In genomic region chr9:37530031-37530887, GRCm38 (mm10) we compare ENCODE assay signal across 8 mouse cellular contexts. TPM values are rescaled to one million over a fixed set of nuclear protein-coding genes. Genes with fewer than 3 reads are reported as not detected.
DNase-seq lines count a peak whose midpoint lies in the region; ATAC-seq and TF ChIP-seq lines count a peak whose summit lies in the region.

No protein-coding gene starts in this region.

- peak overlapping the region; percentile 93 for H3K27ac ChIP-seq in heart, adult 2 months
- no peak overlapping the region for H3K27ac ChIP-seq in olfactory bulb, adult 2 months (ENCODE audit: insufficient read depth, low read depth, low read length)

- H3K36me3 ChIP-seq in heart, adult 2 months (ENCODE audit: control insufficient read depth, insufficient read depth, low read length), result peaks cover 25% of the 10 kb centered on the region

- TF ChIP-seq CTCF in heart, adult 2 months (IDR thresholded peaks at IDR 0.05), result peak; percentile 74
- TF ChIP-seq CTCF in lung, adult 2 months (IDR thresholded peaks at IDR 0.05; ENCODE audit: insufficient read depth, low read length), result peak; percentile 53
- peak; percentile 6; the same call in 1 of the 2 replicates for TF ChIP-seq CTCF in olfactory bulb, adult 2 months (IDR thresholded peaks at IDR 0.05; ENCODE audit: insufficient read depth, low read depth, low read length)

- peak; percentile 71 for ATAC-seq in common myeloid progenitor, adult 5-6 weeks (replicated peaks; ENCODE audit: low read depth, poor library complexity, severe bottlenecking)
- no peak for ATAC-seq in monocyte, adult 5-6 weeks (replicated peaks; ENCODE audit: insufficient number of reproducible peaks, low FRiP score, low TSS enrichment, poor library complexity, severe bottlenecking)

- peak; percentile 67 for DNase-seq in urinary bladder, postnatal 14 days (ENCODE audit: low spot score)
- no peak for DNase-seq in urinary bladder, postnatal 4 days (ENCODE audit: low spot score in 2 of 2)
- DNase-seq in heart, adult 2 months, result peak; percentile 83 to 89
- peak; percentile 82 for DNase-seq in kidney, adult 11 months
- peak; percentile 74 for DNase-seq in lung, adult 2 months

- 3% methylated on average over 30 of the region's 32 CpGs for WGBS in heart, adult 2 months
- 4% methylated on average over 32 of the region's 32 CpGs for WGBS in lung, adult 2 months
- 17% methylated on average over 32 of the region's 32 CpGs for WGBS in olfactory bulb, adult 2 months

- peaks cover 11% of the 10 kb centered on the region for H3K4me1 ChIP-seq in heart, adult 2 months (ENCODE audit: control insufficient read depth, insufficient read depth, low read length)
- H3K4me1 ChIP-seq in lung, adult 2 months (ENCODE audit: control insufficient read depth, insufficient read depth, low read length), result peaks cover 11% of the 10 kb centered on the region
- peaks cover 24% of the 10 kb centered on the region for H3K4me1 ChIP-seq in olfactory bulb, adult 2 months (ENCODE audit: control insufficient read depth, insufficient read depth, low read length)

- intact Hi-C loops in heart, adult 2 months (cut with DNase I), result loop anchor here (1.0 to 2.0 kb wide), 3 partner anchors 15 to 129 kb away; partner anchors contain the start of gene Robo4

- TF ChIP-seq EP300 in heart, adult 2 months (IDR thresholded peaks at IDR 0.05; ENCODE audit: insufficient read depth, low read depth, low read length), result peak; percentile 74

- H3K4me3 ChIP-seq in heart, adult 2 months, result peak overlapping the region; percentile 71
- H3K4me3 ChIP-seq in lung, adult 2 months (replicated peaks; ENCODE audit: extremely low read depth, low read depth, low read length), result peak overlapping the region; percentile 86
- H3K4me3 ChIP-seq in olfactory bulb, adult 2 months (ENCODE audit: insufficient read depth, low read depth, low read length), result peak overlapping the region; percentile 35

- TF ChIP-seq POLR2A in heart, adult 2 months (IDR thresholded peaks at IDR 0.05; ENCODE audit: insufficient read depth, low read depth, low read length), result peak; percentile 58
- TF ChIP-seq POLR2A in lung, adult 2 months (IDR thresholded peaks at IDR 0.05; ENCODE audit: borderline replicate concordance, extremely low read depth, low read depth, low read length), result peak; percentile 72
- TF ChIP-seq POLR2A in olfactory bulb, adult 2 months (IDR thresholded peaks at IDR 0.05; ENCODE audit: insufficient read depth, low read depth, low read length), result no peak

- H3K27me3 ChIP-seq in heart, adult 2 months (ENCODE audit: control insufficient read depth, insufficient read depth, low read length), result no peaks in the 10 kb centered on the region

- H3K79me2 ChIP-seq in heart, adult 2 months (replicated peaks; ENCODE audit: control insufficient read depth, insufficient read depth, low read length), result no peaks in the 10 kb centered on the region

- H3K9ac ChIP-seq in heart, adult 2 months (ENCODE audit: low read depth, low read length), result peak overlapping the region; percentile 83

RNA-seq across cellular contexts. Expression of gene Esam, which starts 2.4 kb away (rescaled TPM):
- 2.5 and 2.9 TPM in 2 replicates for total RNA-seq in common myeloid progenitor, adult 5-6 weeks (2017)
- total RNA-seq in heart, adult 2 months (2021), result 10 to 100 TPM; 58.5 to 81.3 TPM
- 77.1 and 87.2 TPM in 2 replicates for polyA plus RNA-seq in heart, adult 2 months (2012; rRNA removed)
- polyA plus RNA-seq in lung, adult 2 months (2012; rRNA removed), result 229 and 240 TPM in 2 replicates
- polyA plus RNA-seq in olfactory bulb, adult 2 months (2012; ENCODE audit: insufficient read depth, insufficient read length, low replicate concordance, missing spikeins), result not detected in 2 replicates
- total RNA-seq in monocyte, adult 5-6 weeks (2017), result 3.2 TPM in 1 of 3 replicates, not detected in the others

RNA-seq across cellular contexts. Expression of gene Vsig2, which starts 8.8 kb away (rescaled TPM):
- total RNA-seq in common myeloid progenitor, adult 5-6 weeks (2017), result 0.50 TPM in 1 of 2 replicates, not detected in the other
- total RNA-seq in heart, adult 2 months (2021), result 1 to 10 TPM; 2.5 to 4.9 TPM
- polyA plus RNA-seq in heart, adult 2 months (2012; rRNA removed), result 16.0 and 21.1 TPM in 2 replicates
- polyA plus RNA-seq in lung, adult 2 months (2012; rRNA removed), result 60.7 and 63.3 TPM in 2 replicates
- polyA plus RNA-seq in olfactory bulb, adult 2 months (2012; ENCODE audit: insufficient read depth, insufficient read length, low replicate concordance, missing spikeins), result not detected in 2 replicates
- not detected in 3 replicates for total RNA-seq in monocyte, adult 5-6 weeks (2017)

RNA-seq across cellular contexts. Expression of gene Nrgn, which starts 22.4 kb away (rescaled TPM):
- total RNA-seq in common myeloid progenitor, adult 5-6 weeks (2017), result 17.1 and 36.8 TPM in 2 replicates
- 10 to 100 TPM in 1 of 2 experiments, 1 to 10 TPM in 1; 4.0 to 27.2 TPM for total RNA-seq in heart, adult 2 months (2021)
- polyA plus RNA-seq in heart, adult 2 months (2012; rRNA removed), result 8.6 and 21.7 TPM in 2 replicates
- polyA plus RNA-seq in lung, adult 2 months (2012; rRNA removed), result 19.8 and 20.2 TPM in 2 replicates
- 523 TPM in 1 of 2 replicates, not detected in the other for polyA plus RNA-seq in olfactory bulb, adult 2 months (2012; ENCODE audit: insufficient read depth, insufficient read length, low replicate concordance, missing spikeins)
- total RNA-seq in monocyte, adult 5-6 weeks (2017), result 6.3 to 35.0 TPM (median 6.9 TPM) in 3 replicates

RNA-seq across cellular contexts. Expression of gene Siae, which starts 25.2 kb away (rescaled TPM):
- total RNA-seq in common myeloid progenitor, adult 5-6 weeks (2017), result 11.8 and 12.2 TPM in 2 replicates
- 1 to 10 TPM; 7.7 to 8.2 TPM for total RNA-seq in heart, adult 2 months (2021)
- polyA plus RNA-seq in heart, adult 2 months (2012; rRNA removed), result 7.7 and 18.7 TPM in 2 replicates
- 6.2 and 9.3 TPM in 2 replicates for polyA plus RNA-seq in lung, adult 2 months (2012; rRNA removed)
- polyA plus RNA-seq in olfactory bulb, adult 2 months (2012; ENCODE audit: insufficient read depth, insufficient read length, low replicate concordance, missing spikeins), result not detected in 2 replicates
- total RNA-seq in monocyte, adult 5-6 weeks (2017), result 4.1 to 10.4 TPM (median 4.7 TPM) in 3 replicates

RNA-seq across cellular contexts. Expression of gene Msantd2, which starts 41.1 kb away (rescaled TPM):
- 37.0 and 38.1 TPM in 2 replicates for total RNA-seq in common myeloid progenitor, adult 5-6 weeks (2017)
- total RNA-seq in heart, adult 2 months (2021), result 1 to 10 TPM; 6.4 to 7.1 TPM
- polyA plus RNA-seq in heart, adult 2 months (2012; rRNA removed), result 10.7 and 12.8 TPM in 2 replicates
- 22.9 and 28.5 TPM in 2 replicates for polyA plus RNA-seq in lung, adult 2 months (2012; rRNA removed)
- polyA plus RNA-seq in olfactory bulb, adult 2 months (2012; ENCODE audit: insufficient read depth, insufficient read length, low replicate concordance, missing spikeins), result not detected in 2 replicates
- 20.9 to 44.1 TPM (median 28.5 TPM) in 3 replicates for total RNA-seq in monocyte, adult 5-6 weeks (2017)

Comparison
In these comparisons a context has a peak if more than half of its experiments do, and no peak if none do; other contexts are left out.
1. DNase-seq: peak in urinary bladder, postnatal 14 days (single experiment), heart, adult 2 months (2 of 2), kidney, adult 11 months (single experiment) and lung, adult 2 months (single experiment); none in urinary bladder, postnatal 4 days (0 of 2).
2. H3K4me3 ChIP-seq: peak in every context shown above with its lines; median percentile 86 in lung, adult 2 months; 71 in heart, adult 2 months; 35 in olfactory bulb, adult 2 months.
3. CTCF ChIP-seq: peak in every context shown above with its lines; median percentile 74 in heart, adult 2 months; 53 in lung, adult 2 months; 6 in olfactory bulb, adult 2 months.
4. RNA of gene Esam, which starts 2.4 kb away (total RNA-seq): 58.5 to 81.3 TPM in heart, adult 2 months; 2.5 to 2.9 TPM in common myeloid progenitor, adult 5-6 weeks and 3.2 TPM in monocyte, adult 5-6 weeks; every median in the first group is over 10 times any median in the second.